Mouse (Mus musculus): Measurements from ENCODE around the gene Vsig2.

Gene Vsig2

GRCm38 (mm10) chr9:37560617-37561016 is 21.6 kb downstream of the Vsig2 start:
- DNase-seq (ENCODE audit: low spot score in 2 of 2) = no peak

DNA sequence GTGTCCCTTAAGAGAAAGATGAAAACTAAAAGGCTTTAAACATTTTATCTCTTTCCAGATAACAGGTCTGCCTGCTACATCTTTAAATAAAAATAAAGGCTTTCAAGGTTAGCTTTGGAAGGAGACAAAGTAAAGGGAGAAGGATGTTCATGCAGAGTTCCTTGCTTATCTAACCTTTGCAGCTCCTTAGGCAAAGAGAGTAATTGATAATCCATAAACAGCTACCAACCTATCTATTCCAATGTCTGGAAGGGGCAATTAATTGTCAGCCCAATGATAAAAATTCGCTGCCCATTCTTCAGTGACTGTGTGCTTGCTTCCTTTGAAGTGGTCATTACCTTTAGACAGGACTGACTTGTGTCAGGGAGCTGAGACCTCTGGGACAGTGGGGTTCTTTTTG is 24.8 kb downstream of the Vsig2 start:
- DNase-seq (ENCODE audit: low spot score in 2 of 2) = no peak

GRCm38 (mm10) chr9:37567019-37567418 is 28.0 kb downstream of the Vsig2 start:
- no peak for DNase-seq (ENCODE audit: low spot score in 2 of 2)

DNA sequence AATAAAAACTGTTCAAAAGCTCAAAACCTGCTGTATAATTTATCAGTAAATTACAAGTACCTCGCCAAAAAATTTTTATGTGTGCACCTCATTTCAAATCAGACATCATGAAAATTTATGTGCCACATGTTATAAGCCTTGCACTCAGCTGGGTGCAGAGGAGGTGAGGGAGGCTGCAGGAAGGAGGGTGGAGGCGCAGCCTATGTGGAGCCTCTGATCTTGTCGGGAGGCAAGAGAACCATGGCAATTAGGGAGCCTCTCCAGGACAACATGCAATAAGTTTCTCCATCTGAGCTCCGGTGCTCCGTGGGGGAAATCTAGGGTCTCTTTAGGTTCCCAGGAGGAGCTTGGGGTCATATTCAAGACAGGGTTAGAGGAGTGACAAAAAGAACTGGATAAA is 28.4 kb downstream of the Vsig2 start:
- no peak for DNase-seq (ENCODE audit: low spot score in 2 of 2)

DNA sequence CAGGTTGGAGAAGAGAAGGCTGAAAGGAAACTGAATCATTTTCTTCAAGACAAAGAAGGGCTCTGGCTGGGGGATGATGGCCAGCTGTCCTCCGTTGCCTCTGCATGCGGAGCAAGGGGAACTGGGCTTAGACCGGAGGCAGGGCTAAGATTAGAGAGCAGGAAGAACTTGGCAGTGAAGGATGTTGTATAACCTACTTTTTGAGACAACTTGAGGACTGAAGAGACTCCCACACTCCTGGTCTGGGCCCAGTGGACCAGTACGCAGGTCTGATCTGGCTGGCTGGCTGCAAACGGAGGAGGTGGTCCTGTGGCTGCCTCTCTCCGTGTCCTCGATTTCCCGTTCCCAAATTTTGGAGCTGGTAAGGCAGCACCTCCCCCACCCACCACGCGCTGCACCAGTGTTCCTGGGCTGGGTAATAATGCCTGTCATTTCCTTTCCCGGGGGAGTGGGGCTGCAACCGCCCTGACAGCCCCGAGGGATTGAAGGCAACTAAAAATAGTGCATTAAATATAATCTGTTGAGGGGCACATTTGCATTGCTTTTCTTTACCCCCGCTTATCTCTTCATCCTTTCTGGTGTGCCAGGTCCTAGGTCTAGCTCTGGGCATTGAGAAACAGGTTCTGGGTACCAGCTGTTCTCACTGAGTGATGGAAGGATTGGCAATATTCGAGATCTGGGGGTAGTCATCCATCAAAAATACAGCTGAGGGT is 29.0 kb downstream of the Vsig2 start:
- no peak for DNase-seq (ENCODE audit: low spot score in 2 of 2)

- DNase-seq (ENCODE audit: low spot score in 2 of 2) = no peak
Observed at GRCm38 (mm10) chr9:37568605-37569214, 29.7 kb downstream of the Vsig2 start.

DNA sequence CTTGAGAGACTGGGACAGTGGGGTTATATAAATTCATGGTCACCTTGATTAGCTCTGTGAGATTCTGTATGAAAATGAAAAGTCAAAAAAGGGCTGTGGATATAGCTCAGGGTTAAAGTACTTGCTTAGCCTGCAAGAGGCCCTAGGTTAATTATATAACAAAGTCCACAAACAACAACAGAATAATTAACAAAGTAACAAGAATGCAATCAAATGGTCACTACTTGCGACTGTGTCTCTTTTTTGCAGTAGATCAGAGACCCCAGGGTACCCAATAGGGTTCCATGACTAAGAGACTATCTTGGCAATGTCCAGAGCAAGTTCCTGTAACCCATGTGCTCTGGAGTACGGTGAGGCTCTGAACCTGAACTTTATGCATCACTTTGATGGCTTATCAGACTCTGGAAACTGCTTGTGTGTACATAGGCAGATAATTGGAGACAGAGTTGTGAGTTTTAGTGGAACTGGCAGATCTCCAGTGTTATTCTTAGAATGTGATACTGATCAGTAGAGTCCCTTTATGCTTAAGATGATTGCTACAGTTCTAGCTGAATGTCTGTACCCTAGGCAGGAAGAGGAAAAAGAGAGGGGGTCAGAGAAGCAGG is 30.3 kb downstream of the Vsig2 start:
- DNase-seq (ENCODE audit: low spot score in 2 of 2) = no peak

DNA sequence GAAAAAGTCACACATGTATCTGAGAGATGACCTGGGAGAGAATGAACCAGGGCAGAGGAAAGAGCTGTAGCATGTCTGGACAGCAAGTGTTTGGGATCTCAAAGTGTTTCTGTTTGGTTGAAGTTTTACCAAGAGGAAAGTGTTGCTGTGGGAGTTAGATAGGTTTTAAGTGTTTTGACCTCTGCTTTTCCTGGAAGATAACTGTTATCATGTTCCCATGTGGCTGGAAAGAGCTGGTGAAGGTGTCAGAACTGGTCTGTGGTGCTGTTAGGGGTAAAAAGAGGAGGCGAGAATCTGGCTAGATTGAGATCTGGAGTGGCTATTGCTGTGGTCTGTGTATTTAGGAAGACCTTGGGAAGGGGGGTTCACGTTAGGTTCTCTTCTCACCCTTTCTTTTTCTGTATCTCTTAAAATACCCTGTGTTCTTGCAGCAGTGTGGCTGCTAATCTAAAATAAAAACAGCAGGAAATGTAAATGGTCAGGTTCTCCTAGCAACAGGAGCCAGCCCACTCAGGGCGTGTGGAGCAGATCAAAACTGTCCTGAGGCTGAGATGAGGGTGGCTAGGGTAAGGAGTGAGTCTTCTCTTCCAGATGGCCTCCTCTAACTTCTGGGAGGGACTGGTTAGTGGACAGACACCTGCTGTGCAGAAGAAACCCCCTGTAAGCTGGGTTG is 33.3 kb downstream of the Vsig2 start:
- DNase-seq (ENCODE audit: low spot score in 2 of 2) = no peak

- no peak for DNase-seq (ENCODE audit: low spot score in 2 of 2)
Observed at GRCm38 (mm10) chr9:37576436-37576930, 37.4 kb downstream of the Vsig2 start.

GRCm38 (mm10) chr9:37583594-37583993 is 44.5 kb downstream of the Vsig2 start:
- no peak for DNase-seq (ENCODE audit: low spot score in 2 of 2)

GRCm38 (mm10) chr9:37586718-37587117 is 47.7 kb downstream of the Vsig2 start:
- no peak for DNase-seq (ENCODE audit: low spot score in 2 of 2)

GRCm38 (mm10) chr9:37590381-37590780 is 51.3 kb downstream of the Vsig2 start:
- DNase-seq (ENCODE audit: low spot score in 2 of 2) = no peak

DNA sequence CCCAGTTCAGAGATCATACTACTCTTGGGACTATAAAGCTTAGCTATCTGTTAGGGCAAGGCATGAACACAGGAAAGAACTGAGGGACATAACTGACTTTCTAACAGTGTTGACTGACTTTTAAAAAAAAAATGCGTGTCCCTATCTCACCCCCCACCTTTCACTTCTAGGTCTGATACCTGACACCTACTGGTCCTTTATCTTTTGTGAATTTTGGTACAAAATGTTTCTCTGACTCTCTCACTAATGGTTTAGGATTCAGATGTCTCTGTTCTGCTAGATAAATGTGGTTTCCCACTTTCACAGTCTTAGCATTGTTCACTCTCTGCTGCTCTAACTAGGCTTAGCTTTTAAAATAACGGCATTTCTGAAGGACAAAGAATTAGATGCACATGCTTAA is 53.0 kb downstream of the Vsig2 start:
- DNase-seq (ENCODE audit: low spot score in 2 of 2) = no peak

- no peak for DNase-seq (ENCODE audit: low spot score in 2 of 2)
Observed at GRCm38 (mm10) chr9:37592633-37593032, 53.6 kb downstream of the Vsig2 start.

DNA sequence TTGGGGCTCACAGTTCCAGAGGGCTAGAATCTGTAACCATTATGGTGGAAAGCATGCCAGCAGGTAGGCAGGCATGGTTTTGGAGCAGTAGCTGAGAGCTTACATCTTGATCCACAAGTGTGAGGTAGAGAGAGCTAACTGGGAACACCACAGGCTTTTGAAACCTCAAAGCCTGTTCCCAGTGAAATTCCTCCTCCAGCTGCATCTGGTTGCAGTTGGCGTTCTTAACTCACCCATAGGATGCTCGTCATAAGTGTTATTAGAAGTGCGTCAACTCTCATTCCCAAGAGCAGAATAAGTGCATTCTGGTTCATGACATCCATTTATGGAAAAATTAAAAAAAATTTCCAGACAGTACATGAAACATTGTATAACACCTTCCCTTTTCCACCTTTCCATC is 54.6 kb downstream of the Vsig2 start:
- DNase-seq (ENCODE audit: low spot score in 2 of 2) = no peak

All from cerebellum, postnatal 4 days (tissue).